Mouse (Mus musculus): ENCODE results near the gene Atp5j. TPM values are rescaled to one million over a fixed set of nuclear protein-coding genes. Genes with fewer than 3 reads are reported as not detected.

Gene Atp5j
- total RNA-seq, 2 experiments from 2014 or later, result 398 to 408 TPM

- DNase-seq (ENCODE audit: low spot score in 2 of 2), result no peak
Observed at GRCm38 (mm10) chr16:84810254-84810653, 25.2 kb downstream of the Atp5j start.

GRCm38 (mm10) chr16:84807874-84808273, 27.6 kb downstream of the Atp5j start:
- DNase-seq (ENCODE audit: low spot score in 2 of 2), result no peak

GRCm38 (mm10) chr16:84806175-84806574, 29.2 kb downstream of the Atp5j start:
- DNase-seq (ENCODE audit: low spot score in 2 of 2), result no peak

GRCm38 (mm10) chr16:84804866-84805265, 30.6 kb downstream of the Atp5j start:
- no peak for DNase-seq (ENCODE audit: low spot score in 2 of 2)

GRCm38 (mm10) chr16:84802217-84802616, 33.2 kb downstream of the Atp5j start:
- no peak for DNase-seq (ENCODE audit: low spot score in 2 of 2)

DNA sequence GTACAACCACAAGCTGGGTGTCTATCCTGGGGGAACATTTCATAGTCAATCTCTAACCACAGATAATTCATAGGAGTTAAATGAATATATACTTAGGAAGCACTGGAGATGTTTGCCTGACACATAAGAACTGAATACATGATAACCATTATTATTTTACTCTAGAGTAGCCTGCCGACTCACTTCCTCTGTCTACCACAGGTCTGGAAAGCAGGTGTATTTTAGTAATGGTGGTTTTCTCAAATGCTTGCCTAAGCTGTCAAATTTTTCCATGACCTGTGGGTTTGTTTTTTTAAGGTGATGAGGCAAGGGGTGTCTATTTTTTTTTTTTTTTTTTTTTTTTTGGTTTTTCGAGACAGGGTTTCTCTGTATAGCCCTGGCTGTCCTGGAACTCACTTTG, 35.4 kb downstream of the Atp5j start:
- no peak for DNase-seq (ENCODE audit: low spot score in 2 of 2)

- DNase-seq (ENCODE audit: low spot score in 2 of 2), result no peak
Observed at GRCm38 (mm10) chr16:84796678-84797077, 38.7 kb downstream of the Atp5j start.

- no peak for DNase-seq (ENCODE audit: low spot score in 2 of 2)
Observed at GRCm38 (mm10) chr16:84795337-84795736, 40.1 kb downstream of the Atp5j start.

- DNase-seq (ENCODE audit: low spot score in 2 of 2), result no peak
Observed at GRCm38 (mm10) chr16:84793401-84793800, 42.0 kb downstream of the Atp5j start.

DNA sequence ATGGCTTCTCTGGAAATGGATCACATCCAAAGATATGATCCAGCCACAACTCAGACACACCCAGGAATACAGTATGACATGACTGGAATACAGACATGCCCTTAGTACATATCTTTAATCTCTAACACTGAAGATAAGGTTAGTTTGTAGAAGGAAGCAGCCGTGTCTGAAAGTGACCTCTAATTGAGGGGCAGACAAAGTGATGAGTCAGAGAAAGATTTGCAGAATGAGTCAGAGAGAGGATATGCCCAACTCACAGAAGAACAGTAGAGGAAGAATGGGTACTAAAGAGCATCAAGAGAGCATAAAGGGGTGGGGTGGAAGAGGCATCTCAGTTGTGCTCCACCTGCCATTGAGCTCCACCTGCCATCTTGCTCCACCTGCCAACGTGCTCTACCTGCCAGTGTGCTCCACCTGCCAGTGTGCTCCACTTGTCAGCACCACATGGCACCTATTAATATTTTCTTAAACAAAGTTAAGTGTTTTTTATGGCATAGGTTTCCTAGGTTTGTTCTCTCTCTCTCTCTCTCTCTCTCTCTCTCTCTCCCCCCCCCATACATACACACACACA, 44.7 kb downstream of the Atp5j start:
- DNase-seq (ENCODE audit: low spot score in 2 of 2), result no peak

DNA sequence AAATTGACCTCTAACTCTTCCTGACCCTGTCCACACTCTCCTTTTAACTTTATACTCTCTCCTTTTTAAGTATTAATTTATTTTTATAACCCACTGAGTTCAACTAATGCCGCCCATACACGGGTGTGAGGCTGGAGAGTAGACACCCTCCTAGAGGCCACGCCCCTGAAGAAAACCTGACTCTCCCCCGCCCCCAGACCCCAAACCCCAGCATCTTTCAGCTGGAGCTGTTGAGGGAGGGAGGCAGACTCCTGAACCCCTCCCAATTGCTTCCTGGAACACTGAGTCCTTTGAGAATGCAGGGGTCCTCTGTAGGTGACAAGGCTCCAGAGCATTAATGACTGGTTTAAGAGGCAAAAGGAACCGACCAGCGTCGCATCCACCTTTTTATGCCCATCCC, 50.5 kb downstream of the Atp5j start:
- no peak for DNase-seq (ENCODE audit: low spot score in 2 of 2)

- no peak for DNase-seq (ENCODE audit: low spot score in 2 of 2)
Observed at GRCm38 (mm10) chr16:84783279-84783678, 52.1 kb downstream of the Atp5j start.

- DNase-seq (ENCODE audit: low spot score in 2 of 2), result no peak
Observed at GRCm38 (mm10) chr16:84779718-84780117, 55.7 kb downstream of the Atp5j start.

DNA sequence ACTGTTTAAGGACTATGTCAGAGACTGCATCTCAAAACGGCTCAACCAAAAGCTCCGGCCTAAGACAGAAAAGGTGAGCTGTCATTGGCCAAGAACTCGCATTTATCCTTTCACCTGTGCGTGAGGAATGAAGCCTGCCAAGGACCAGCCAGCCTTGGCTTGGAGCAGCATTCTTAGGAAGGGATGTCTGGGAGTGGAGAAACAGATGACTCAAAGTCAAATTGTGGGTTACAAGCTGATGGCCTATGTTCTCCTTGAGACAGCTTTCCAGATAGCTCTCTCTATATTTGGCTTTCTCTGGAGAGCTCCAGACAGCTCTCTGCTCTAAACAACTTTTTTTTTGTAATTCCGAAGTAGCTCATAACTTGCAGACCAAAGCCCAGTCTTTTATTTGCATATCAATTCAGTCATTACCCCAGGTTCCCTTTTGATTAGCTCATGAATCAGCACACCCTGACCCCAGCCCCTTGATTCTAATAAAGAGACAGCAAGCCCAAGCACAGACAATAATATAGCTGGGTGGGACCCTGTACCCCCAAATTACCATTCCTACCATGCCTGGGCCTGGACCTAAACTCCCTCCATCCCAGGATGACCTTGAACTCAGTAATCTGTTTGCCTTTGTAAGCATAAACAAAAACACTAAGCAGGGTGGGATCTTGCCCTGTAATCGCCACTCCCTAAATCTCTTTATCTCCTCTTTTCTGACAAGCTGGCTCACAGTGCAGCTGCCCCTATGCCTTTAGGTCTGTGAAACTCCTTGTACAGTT, 56.4 kb downstream of the Atp5j start:
- DNase-seq (ENCODE audit: low spot score in 2 of 2), result no peak

DNA sequence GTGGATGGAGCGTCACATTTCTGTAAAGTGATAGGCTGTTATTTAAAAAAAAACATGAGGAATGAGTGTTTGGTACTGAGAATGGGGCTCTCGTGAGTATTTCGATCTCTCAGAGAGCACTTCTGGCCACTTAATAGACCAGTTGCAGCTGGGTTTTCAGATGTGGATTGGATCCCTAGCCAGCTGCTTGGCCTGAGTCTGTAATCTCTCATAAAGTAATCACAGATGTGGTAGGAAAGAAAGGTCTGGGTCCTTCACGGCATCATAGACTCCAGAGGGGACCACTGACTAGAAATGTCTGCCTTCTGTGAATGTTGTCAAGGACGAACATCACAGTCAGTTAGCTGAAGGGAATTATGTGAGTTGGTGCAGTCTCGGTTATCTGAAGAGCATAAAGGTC, 57.0 kb downstream of the Atp5j start:
- no peak for DNase-seq (ENCODE audit: low spot score in 2 of 2)

Other genes starting within 250 kb of the Atp5j start
- gene Mrpl39, start 99.9 kb downstream of the Atp5j start, total RNA-seq (2021), result 10 to 100 TPM; 22.2 to 22.9 TPM
- 10 to 100 TPM; 23.0 to 24.1 TPM for gene Jam2, start 61.5 kb downstream of the Atp5j start, total RNA-seq (2021)
- 10 to 100 TPM; 17.8 to 23.6 TPM for gene Gabpa, start 700 bp downstream of the Atp5j start, total RNA-seq (2021)